Mouse (Mus musculus) embryonic facial prominence, embryonic 11.5 days (tissue): ENCODE measurements around the gene Cldn10. TPM values are rescaled to one million over a fixed set of nuclear protein-coding genes. Genes with fewer than 3 reads are reported as not detected.

Experiments used
- ATAC-seq: fragments of 200-750 bp; cut with Nextera tagmentation; replicated peaks from 2 replicates; pipeline ENCODE4 v1.8.0; 2017; ENCODE audit warnings: low read depth; ENCODE audit not compliant: insufficient number of reproducible peaks, low FRiP score, low TSS enrichment
- DNase-seq: peaks from one replicate; pipeline ENCODE4 v3.0.0-alpha.2; 2015; ENCODE audit warnings: low spot score
- H3K27ac ChIP-seq: fragments of 300-500 bp; sonication (generic); replicated peaks from 2 replicates; pipeline ENCODE4 v1.5.1; 2014; ENCODE audit warnings: mild to moderate bottlenecking, low read depth, low read length, control low read depth
- H3K27me3 ChIP-seq: fragments of 300-500 bp; sonication (generic); 2 replicates; pipeline ENCODE4 v1.6.1; 2014; ENCODE audit warnings: mild to moderate bottlenecking, low read length, moderate library complexity, mixed read lengths; ENCODE audit not compliant: control insufficient read depth, insufficient read depth
- H3K36me3 ChIP-seq: fragments of 300-500 bp; sonication (generic); replicated peaks from 2 replicates; pipeline ENCODE4 v1.6.1; 2014; ENCODE audit warnings: low read depth, mild to moderate bottlenecking, low read length, moderate library complexity, mixed read lengths; ENCODE audit not compliant: control insufficient read depth, insufficient read depth
- H3K4me1 ChIP-seq: fragments of 300-500 bp; sonication (generic); 2 replicates; pipeline ENCODE4 v1.6.1; 2014; ENCODE audit warnings: low read length, mixed read lengths; ENCODE audit not compliant: control insufficient read depth, insufficient read depth
- H3K4me2 ChIP-seq: fragments of 300-500 bp; sonication (generic); 2 replicates; pipeline ENCODE4 v1.6.1; 2014; ENCODE audit warnings: low read depth, mild to moderate bottlenecking, control low read depth, low read length, moderate library complexity
- H3K4me3 ChIP-seq: fragments of 300-500 bp; sonication (generic); 2 replicates; pipeline ENCODE4 v1.5.1; 2014; ENCODE audit warnings: low read depth, low read length, control low read depth
- H3K9ac ChIP-seq: fragments of 300-500 bp; sonication (generic); replicated peaks from 2 replicates; pipeline ENCODE4 v1.6.1; 2014; ENCODE audit warnings: mild to moderate bottlenecking, control low read depth, low read length
- H3K9me3 ChIP-seq: fragments of 300-500 bp; sonication (generic); replicated peaks from 2 replicates; pipeline ENCODE4 v1.6.1; 2016; ENCODE audit warnings: mild to moderate bottlenecking, low read length, inconsistent platforms, mixed read lengths; ENCODE audit not compliant: control insufficient read depth
- WGBS: fragments of 180-500 bp; shearing (Covaris S2); extraction: QIAGEN DNeasy Blood & Tissue Kit; methylation state at CpG from one replicate; pipeline ENCODE4 v1.1.7; 2014; 5-methylcytosine and 5-hydroxymethylcytosine counted together
- polyA plus RNA-seq: library from polyadenylated mRNA; unstranded; fragments of >200 nt; fragmentation: Nextera tagmentation; extraction: Ambion mirVana; gene quantifications from 2 replicates; pipeline ENCODE4 v1.2.1, GENCODE M21; 2014

Gene Cldn10
- polyA plus RNA-seq, 1 experiment from 2014 or later: 2.1 TPM

DNA sequence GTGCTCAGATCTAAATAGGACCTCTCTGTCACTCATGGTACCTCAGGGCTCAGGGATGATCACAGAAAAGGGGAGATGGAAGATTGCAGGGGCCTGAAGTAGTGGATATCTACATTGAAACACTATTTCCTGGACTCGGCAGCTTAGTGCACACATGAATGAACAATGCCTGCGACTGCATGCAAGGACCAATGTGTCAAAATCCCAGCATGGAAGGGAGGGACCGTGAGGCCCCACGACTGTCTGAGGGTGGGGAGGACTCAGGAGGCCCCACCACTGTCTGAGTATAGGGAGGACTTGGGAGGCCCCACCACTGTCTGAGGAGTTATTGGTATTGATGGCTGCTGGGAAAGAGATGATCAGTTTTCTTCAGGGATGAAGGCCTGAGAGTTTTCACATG lies 2.5 kb downstream of the Cldn10 start:
- WGBS: 78% methylated on average over 4 of the region's 4 CpGs
- no peak overlapping the region for H3K27ac ChIP-seq

GRCm38 (mm10) chr14:118792957-118793356 lies 5.2 kb downstream of the Cldn10 start:
- no peak overlapping the region for H3K9ac ChIP-seq
- no peak for ATAC-seq
- no peaks in the 10 kb centered on the region for H3K27me3 ChIP-seq
- no peak overlapping the region for H3K4me3 ChIP-seq
- no peak for DNase-seq
- H3K4me1 ChIP-seq: no peaks in the 10 kb centered on the region
- 88% methylated on average over 7 of the region's 7 CpGs for WGBS
- H3K4me2 ChIP-seq: no peak overlapping the region
- no peaks in the 10 kb centered on the region for H3K36me3 ChIP-seq
- no peak overlapping the region for H3K27ac ChIP-seq
- no peaks in the 10 kb centered on the region for H3K9me3 ChIP-seq

More for the DNA sequence above, 2.5 kb downstream of the Cldn10 start:
- DNase-seq (no peak), ATAC-seq (no peak)
- Histone ChIP-seq H3K36me3 (no peaks in the 10 kb centered on the region), H3K4me1 (no peaks in the 10 kb centered on the region), H3K9me3 (no peaks in the 10 kb centered on the region), H3K9ac (no peak overlapping the region), H3K4me3 (no peak overlapping the region), H3K27me3 (no peaks in the 10 kb centered on the region), H3K4me2 (no peak overlapping the region)

- H3K9me3 ChIP-seq: no peaks in the 10 kb centered on the region
- 88% methylated on average over 6 of the region's 6 CpGs for WGBS
- H3K36me3 ChIP-seq: no peaks in the 10 kb centered on the region
- H3K27me3 ChIP-seq: no peaks in the 10 kb centered on the region
- H3K4me3 ChIP-seq: no peak overlapping the region
- no peak overlapping the region for H3K9ac ChIP-seq
- H3K27ac ChIP-seq: no peak overlapping the region
- H3K4me2 ChIP-seq: no peak overlapping the region
- no peak for DNase-seq
- H3K4me1 ChIP-seq: no peaks in the 10 kb centered on the region
- ATAC-seq: no peak
Observed at GRCm38 (mm10) chr14:118793416-118793815, 5.7 kb downstream of the Cldn10 start.

GRCm38 (mm10) chr14:118794196-118794595 lies 6.5 kb downstream of the Cldn10 start:
- Histone ChIP-seq H3K4me2 (no peak overlapping the region), H3K4me1 (no peaks in the 10 kb centered on the region), H3K4me3 (no peak overlapping the region), H3K36me3 (no peaks in the 10 kb centered on the region), H3K9ac (no peak overlapping the region), H3K27me3 (no peaks in the 10 kb centered on the region), H3K9me3 (no peaks in the 10 kb centered on the region), H3K27ac (no peak overlapping the region)
- 54% methylated on average over 1 of the region's 1 CpGs for WGBS
- DNase-seq: no peak
- ATAC-seq: no peak

DNA sequence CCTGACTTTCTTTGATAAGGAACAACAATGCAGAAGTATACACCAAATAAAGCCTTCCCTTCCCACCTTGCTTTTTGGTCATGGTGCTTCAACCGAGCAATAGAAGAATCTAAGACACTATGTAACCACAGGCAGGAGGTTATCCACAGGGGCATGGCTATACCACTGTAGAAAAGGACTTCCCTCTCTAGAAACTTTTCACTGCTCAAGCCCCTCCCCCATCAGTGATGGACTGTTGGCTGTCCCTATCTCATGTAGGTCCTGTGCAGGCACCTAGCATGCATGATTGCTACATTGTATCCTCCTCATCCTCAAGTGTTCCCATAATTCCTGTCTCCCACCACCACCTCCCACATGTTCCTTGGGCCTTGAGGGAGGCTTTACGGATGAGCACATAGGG lies 7.2 kb downstream of the Cldn10 start:
- no peaks in the 10 kb centered on the region for H3K36me3 ChIP-seq
- no peak overlapping the region for H3K9ac ChIP-seq
- no peaks in the 10 kb centered on the region for H3K9me3 ChIP-seq
- no peaks in the 10 kb centered on the region for H3K4me1 ChIP-seq
- no peaks in the 10 kb centered on the region for H3K27me3 ChIP-seq
- no peak for DNase-seq
- no peak for ATAC-seq
- no peak overlapping the region for H3K27ac ChIP-seq
- 80% methylated on average over 2 of the region's 2 CpGs for WGBS
- H3K4me3 ChIP-seq: no peak overlapping the region
- no peak overlapping the region for H3K4me2 ChIP-seq

- WGBS: 59% methylated on average over 10 of the region's 10 CpGs
- H3K27me3 ChIP-seq: no peaks in the 10 kb centered on the region
- no peak; the same call in 1 of the 2 replicates for ATAC-seq
Observed at GRCm38 (mm10) chr14:118795915-118796693, 8.4 kb downstream of the Cldn10 start.

GRCm38 (mm10) chr14:118796694-118797058 lies 9.0 kb downstream of the Cldn10 start:
- Histone ChIP-seq H3K4me2 (no peak overlapping the region), H3K9ac (no peak overlapping the region), H3K4me3 (no peak overlapping the region), H3K4me1 (no peaks in the 10 kb centered on the region), H3K27me3 (no peaks in the 10 kb centered on the region), H3K27ac (no peak overlapping the region; the same call in 1 of the 2 replicates), H3K36me3 (no peaks in the 10 kb centered on the region), H3K9me3 (no peaks in the 10 kb centered on the region)
- ATAC-seq: no peak
- DNase-seq: no peak
- WGBS: 64% methylated on average over 5 of the region's 5 CpGs

More at GRCm38 (mm10) chr14:118795915-118796693, 8.4 kb downstream of the Cldn10 start:
- Histone ChIP-seq H3K36me3 (no peaks in the 10 kb centered on the region), H3K9ac (no peak overlapping the region), H3K4me2 (no peak overlapping the region), H3K9me3 (no peaks in the 10 kb centered on the region), H3K27ac (no peak overlapping the region; the same call in 1 of the 2 replicates), H3K4me3 (no peak overlapping the region), H3K4me1 (no peaks in the 10 kb centered on the region)
- DNase-seq: no peak

GRCm38 (mm10) chr14:118797270-118797669 lies 9.6 kb downstream of the Cldn10 start:
- Histone ChIP-seq H3K9me3 (no peaks in the 10 kb centered on the region), H3K27me3 (no peaks in the 10 kb centered on the region), H3K36me3 (no peaks in the 10 kb centered on the region), H3K4me1 (no peaks in the 10 kb centered on the region), H3K4me3 (no peak overlapping the region), H3K27ac (no peak overlapping the region), H3K9ac (no peak overlapping the region), H3K4me2 (no peak overlapping the region)
- no peak for ATAC-seq
- 76% methylated on average over 9 of the region's 9 CpGs for WGBS
- DNase-seq: no peak
